Mouse (Mus musculus) heart, postnatal 36 days (tissue): ENCODE data around the gene Ybx1. TPM values are rescaled to one million over a fixed set of nuclear protein-coding genes. Genes with fewer than 3 reads are reported as not detected.
"Not testable (repeated sequence)": the region's sequence is repeated elsewhere in the genome, so short reads cannot be mapped to it uniquely, and the experiment has no call there.

ENCODE experiments used
- DNase-seq, 2 experiments: peaks; one replicate each; pipeline ENCODE4 v3.0.0; 2021 to 2022
- intact Hi-C: fragments of 180-260 bp; cut with DNase I; formaldehyde crosslinking; loops from one replicate; pipeline ENCODE4 v1.15.1; 2025
- total RNA-seq, 2 experiments: library from RNA; stranded (reverse); gene quantifications; 2 replicates each; pipeline ENCODE4 v1.2.3; 2021

Gene Ybx1
- total RNA-seq = 100 to 1,000 TPM; 786 to 814 TPM

GRCm38 (mm10) chr4:119294415-119295133 is at the start of gene Ybx1:
Ybx1 (minus strand) TSS chr4:119294604.
- intact Hi-C loops = loop anchor here (1.0 to 5.0 kb wide), 3 partner anchors 26 to 128 kb away; partner anchors contain the start of genes Ppcs, Ppih and Zmynd12
- peak; percentile 100 for DNase-seq

- intact Hi-C loops = loop anchor here (1.0 to 2.0 kb wide), 2 partner anchors 92 to 100 kb away; no protein-coding TSS in a partner anchor
- peak; percentile 42 to 52 for DNase-seq
Observed at GRCm38 (mm10) chr4:119338861-119339361, 44.5 kb upstream of the Ybx1 start.

GRCm38 (mm10) chr4:119338422-119338821 is 44.0 kb upstream of the Ybx1 start:
- intact Hi-C loops = loop anchor here (2.0 kb wide), 1 partner anchor 100 kb away; no protein-coding TSS in a partner anchor
- DNase-seq = no peak

DNA sequence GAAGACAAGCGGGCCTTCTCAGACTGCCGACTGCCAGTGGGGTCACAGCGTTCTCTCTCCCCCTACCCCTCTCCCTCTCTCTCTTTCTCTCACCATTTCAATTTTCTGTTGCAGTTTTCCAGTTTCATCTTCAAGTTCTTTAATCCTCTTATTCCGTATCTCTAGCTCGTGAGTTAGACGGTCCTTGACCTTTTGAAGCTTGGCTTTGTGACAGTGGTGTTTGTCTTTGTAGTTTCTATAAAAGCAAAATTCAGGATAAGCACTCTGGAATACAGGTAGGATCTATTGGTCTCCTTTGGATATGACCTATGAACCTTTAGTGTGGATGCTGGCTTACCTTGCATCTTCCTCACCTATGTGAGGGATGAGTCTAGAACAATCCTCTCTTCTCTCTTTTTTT is 39.1 kb upstream of the Ybx1 start:
- intact Hi-C loops = no loop called here
- no peak for DNase-seq

- peak; percentile 4 to 7 for DNase-seq
- intact Hi-C loops = loop anchor here (1.0 to 5.0 kb wide), 3 partner anchors 26 to 102 kb away; partner anchors contain the start of genes Ppcs and Zmynd12
Observed at GRCm38 (mm10) chr4:119320896-119321550, 26.6 kb upstream of the Ybx1 start.

GRCm38 (mm10) chr4:119320131-119320830 is 25.9 kb upstream of the Ybx1 start, which contains the start of gene Ppih:
Ppih (minus strand) TSS chr4:119320546.
- DNase-seq = peak; percentile 96
- intact Hi-C loops = loop anchor here (1.0 to 5.0 kb wide), 3 partner anchors 25 to 103 kb away; partner anchors contain the start of genes Ppcs and Zmynd12

DNA sequence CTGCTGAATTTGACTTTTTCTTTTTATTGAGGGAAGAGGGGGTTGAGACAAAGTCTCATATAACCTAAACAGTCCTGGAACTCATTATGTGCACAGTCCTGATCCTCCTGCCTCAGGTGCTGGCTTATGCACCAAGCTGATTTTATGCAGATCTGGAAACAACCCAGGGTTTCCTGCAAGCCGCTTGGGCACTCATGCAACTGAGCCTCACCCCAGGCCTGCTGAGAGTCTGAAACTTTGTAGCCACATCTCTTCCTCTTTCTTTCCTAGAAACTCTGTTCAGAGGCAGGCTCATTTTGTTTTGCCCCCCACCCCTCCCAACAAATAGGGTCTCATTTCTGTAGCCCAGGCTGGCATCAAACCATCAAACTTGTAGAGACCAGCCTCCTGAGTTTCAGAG is 19.4 kb upstream of the Ybx1 start:
- DNase-seq = no peak
- intact Hi-C loops = no loop called here

- intact Hi-C loops = no loop called here
- DNase-seq = no peak
Observed at GRCm38 (mm10) chr4:119305418-119305817, 11.0 kb upstream of the Ybx1 start.

- intact Hi-C loops = no loop called here
- DNase-seq = no peak
Observed at GRCm38 (mm10) chr4:119303291-119303690, 8.9 kb upstream of the Ybx1 start.

GRCm38 (mm10) chr4:119301777-119302176 is 7.4 kb upstream of the Ybx1 start:
- intact Hi-C loops = no loop called here
- no peak for DNase-seq

DNA sequence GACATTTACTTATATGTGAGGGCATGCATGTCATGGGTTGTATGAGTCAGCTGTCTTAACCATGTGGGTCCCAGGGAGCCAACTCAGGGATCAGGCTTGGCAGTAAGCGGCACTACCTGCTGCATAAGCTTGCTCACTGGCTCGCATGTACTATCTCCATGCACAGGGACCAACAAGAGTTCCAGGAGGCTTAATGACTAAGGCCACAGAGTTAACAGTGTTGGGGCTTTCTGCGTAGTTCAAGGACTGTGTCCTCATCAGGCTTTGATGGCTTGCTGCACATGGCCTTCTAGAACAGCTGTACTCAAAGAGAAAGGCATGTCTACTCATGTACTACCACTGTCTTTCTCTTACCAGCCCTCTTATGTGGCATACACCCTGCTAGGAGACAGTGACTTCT is 6.4 kb upstream of the Ybx1 start:
- intact Hi-C loops = no loop called here
- no peak for DNase-seq

DNA sequence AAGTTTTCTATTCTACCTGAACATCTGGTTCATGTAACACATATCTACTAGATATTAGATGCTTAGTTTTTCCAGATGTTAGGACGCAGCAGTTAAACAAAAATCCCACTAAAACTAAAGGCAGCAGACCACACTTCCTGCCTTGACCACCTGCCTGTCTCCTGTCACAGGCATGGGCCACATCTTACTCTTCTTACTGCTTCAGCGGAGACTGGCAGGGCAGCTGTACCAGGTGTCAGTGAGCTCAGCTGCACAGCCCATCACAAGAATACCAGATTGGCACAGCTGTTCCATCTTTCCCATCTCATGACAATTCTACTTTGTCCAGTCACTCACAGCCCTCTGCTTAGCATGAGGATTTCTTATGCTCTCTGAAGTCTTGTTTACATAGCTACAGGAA is 3.0 kb upstream of the Ybx1 start:
- DNase-seq = no peak
- intact Hi-C loops = no loop called here

GRCm38 (mm10) chr4:119295134-119295453 is 690 bp upstream of the Ybx1 start:
- intact Hi-C loops = loop anchor here (1.0 to 2.0 kb wide), 2 partner anchors 25 to 48 kb away; partner anchors contain the start of gene Ppih
- no peak for DNase-seq

GRCm38 (mm10) chr4:119293574-119294258 is 688 bp downstream of the Ybx1 start:
- intact Hi-C loops = loop anchor here (2.0 to 5.0 kb wide), 3 partner anchors 17 to 129 kb away; partner anchors contain the start of genes Ppcs and Zmynd12
- peak; percentile 23 to 34 for DNase-seq

GRCm38 (mm10) chr4:119292771-119293573 is 1.4 kb downstream of the Ybx1 start:
- intact Hi-C loops = loop anchor here (2.0 to 5.0 kb wide), 2 partner anchors 16 to 129 kb away; partner anchors contain the start of genes Ppcs and Zmynd12
- DNase-seq = peak; percentile 52 to 61

DNA sequence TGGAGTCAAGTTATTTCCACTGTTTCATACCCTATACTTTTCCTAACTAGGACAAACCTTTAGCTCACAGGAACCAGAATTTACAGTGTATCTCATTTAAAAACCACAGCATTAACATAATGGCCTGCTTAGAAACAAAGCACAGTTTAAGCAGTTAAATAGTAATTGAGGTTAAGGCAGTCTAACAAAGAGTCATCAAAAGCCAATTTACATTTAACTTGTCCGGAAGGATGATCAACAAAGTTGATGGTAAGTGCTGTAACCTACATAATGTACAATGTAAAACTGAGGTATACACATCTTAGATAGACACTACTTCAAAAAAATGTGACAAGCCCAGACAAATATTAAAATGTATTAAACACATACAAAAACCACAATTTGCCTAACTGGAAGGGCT is 2.5 kb downstream of the Ybx1 start:
- no peak for DNase-seq
- intact Hi-C loops = loop anchor here (2.0 to 5.0 kb wide), 2 partner anchors 15 to 130 kb away; partner anchors contain the start of genes Ppcs and Zmynd12

DNA sequence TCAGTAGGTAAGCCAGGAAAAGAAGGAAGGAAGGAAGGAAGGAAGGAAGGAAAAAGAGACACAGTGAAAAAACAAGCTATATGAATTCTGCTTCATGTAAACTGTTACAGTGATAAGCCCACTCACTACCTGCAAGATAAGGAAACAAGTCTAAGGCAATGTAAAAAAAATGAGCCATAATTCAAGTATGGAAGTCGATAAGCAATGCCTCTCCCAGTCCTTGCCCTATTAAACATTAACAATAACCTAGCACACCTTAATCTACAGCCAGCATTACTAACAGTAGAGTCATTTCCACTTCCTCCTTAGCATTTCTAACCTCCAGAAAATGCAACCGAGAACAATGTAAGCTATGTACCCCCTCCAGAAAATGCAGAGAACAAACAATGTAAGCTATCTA is 9.1 kb downstream of the Ybx1 start:
- DNase-seq = no peak
- intact Hi-C loops = no loop called here

- intact Hi-C loops = no loop called here
- DNase-seq = no peak
Observed at GRCm38 (mm10) chr4:119284861-119285260, 9.5 kb downstream of the Ybx1 start.

- intact Hi-C loops = loop anchor here (1.0 kb wide), 1 partner anchor 31 kb away; no protein-coding TSS in a partner anchor
- not testable (repeated sequence) for DNase-seq
Observed at GRCm38 (mm10) chr4:119278784-119279183, 15.6 kb downstream of the Ybx1 start.
